Mouse (Mus musculus): ENCODE data around the gene Fut2. TPM values are rescaled to one million over a fixed set of nuclear protein-coding genes. Genes with fewer than 3 reads are reported as not detected.

The Fut2 gene
- polyA plus RNA-seq, 1 experiment: not detected

DNA sequence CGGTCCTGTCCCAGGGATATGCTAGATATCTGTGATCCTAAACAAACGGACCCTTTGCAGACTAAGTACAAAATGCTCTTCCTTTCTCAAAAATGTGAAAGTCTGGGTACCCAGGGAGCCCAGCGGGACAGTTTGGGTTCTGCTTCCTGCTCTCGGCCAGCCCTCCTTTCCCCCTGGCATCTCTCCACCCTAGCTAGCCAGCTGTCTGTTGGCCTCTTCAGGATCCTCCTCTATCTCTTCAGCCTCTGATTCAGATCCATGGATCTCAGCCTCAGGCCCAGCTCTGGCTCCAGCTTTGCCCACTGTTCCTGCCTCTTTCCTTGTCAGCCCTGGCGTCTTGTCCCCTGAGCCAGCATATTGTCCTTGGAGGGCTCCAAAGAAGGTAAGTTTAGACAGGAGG is 24.1 kb downstream of the Fut2 start:
- Histone ChIP-seq H3K4me1 (ENCODE audit: control insufficient read depth, insufficient read depth, low read length) (peaks cover 2% of the 10 kb centered on the region; the same call in 1 of the 2 replicates), H3K27ac (ENCODE audit: control insufficient read depth, insufficient read depth, low read depth, low read length, poor library complexity) (no peak overlapping the region), H3K4me3 (replicated peaks; ENCODE audit: control insufficient read depth, low read depth, low read length) (no peak overlapping the region)
- TF ChIP-seq CTCF (IDR thresholded peaks at IDR 0.05; ENCODE audit: control insufficient read depth, insufficient read depth, low read length): no peak
- WGBS: 66% methylated on average over 5 of the region's 5 CpGs

DNA sequence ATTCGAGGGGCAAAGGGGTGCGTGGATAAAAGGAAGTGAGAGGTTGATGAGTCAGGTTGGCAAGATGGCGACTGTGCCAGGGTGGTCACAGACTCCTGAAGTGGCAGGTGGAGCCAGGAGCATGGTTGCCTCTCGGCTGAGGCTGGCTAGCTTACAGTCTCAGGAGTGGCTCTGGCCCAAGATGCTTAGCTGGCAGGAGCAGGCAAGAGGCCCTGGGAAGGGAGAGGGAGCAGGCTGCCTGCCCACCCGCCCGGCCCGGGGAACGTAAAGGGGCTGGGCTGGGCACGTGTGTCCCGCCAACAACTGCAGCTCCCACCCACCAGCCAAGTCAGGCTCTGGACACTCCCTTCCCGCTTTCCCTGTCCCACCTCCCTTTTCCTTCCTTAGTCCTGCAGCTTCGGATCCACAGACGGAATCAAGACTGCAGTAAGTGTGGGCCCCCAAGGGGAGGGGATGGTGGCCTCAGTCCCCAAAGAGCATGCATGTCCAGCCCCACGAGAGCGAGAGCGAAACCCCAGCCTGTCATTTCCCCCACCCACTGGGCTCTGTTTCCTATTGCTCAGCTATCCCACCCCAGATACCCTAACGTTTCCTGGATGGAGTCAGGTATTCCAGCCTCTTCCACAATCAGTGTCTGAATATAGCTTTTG is 24.7 kb downstream of the Fut2 start:
- TF ChIP-seq POLR2A (IDR thresholded peaks at IDR 0.05; ENCODE audit: borderline replicate concordance, control insufficient read depth, low read depth, low read length): no peak
- TF ChIP-seq CTCF (IDR thresholded peaks at IDR 0.05; ENCODE audit: control insufficient read depth, insufficient read depth, low read length): no peak
- Histone ChIP-seq H3K4me3 (replicated peaks; ENCODE audit: control insufficient read depth, low read depth, low read length) (no peak overlapping the region), H3K4me1 (ENCODE audit: control insufficient read depth, insufficient read depth, low read length) (peaks cover 2% of the 10 kb centered on the region; the same call in 1 of the 2 replicates), H3K27ac (ENCODE audit: control insufficient read depth, insufficient read depth, low read depth, low read length, poor library complexity) (no peak overlapping the region)
- WGBS: 74% methylated on average over 17 of the region's 17 CpGs

DNA sequence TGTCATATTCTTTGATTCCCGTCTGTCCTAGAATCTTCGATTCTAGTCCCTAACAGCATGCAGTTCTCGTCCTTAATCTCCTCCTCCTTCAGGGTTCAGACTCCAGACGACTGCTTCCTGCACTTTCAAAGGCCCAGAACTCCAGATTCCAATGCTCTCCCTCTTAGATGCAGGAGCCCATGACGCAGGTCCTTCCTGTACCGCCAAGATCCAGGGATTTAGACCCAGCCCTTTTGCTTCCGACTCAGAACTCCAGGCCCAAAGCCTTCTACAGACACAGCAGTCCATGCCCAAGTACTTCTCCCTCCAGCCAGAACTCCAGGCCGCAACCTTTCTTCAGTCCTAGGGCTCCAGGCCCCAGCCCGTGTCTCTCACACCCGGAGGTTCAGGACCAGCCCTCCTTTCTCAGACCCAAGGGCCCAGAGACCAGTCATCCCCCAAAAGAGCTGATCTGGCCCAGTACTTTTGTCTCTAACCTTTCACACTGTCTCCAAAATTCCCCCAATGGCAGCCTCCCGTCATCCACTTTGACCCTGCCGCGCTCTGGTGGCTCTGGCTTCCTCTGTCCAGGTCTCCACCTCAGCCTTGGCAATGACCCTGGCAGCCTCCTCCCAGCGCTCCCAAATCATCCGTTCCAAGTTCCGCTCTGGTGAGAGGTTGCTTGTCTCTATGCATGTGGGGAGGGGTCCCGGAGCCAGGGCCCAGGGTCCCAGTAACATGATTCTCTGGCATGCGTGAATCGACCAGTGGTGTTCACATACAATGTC is 25.8 kb downstream of the Fut2 start:
- Histone ChIP-seq H3K4me1 (ENCODE audit: control insufficient read depth, insufficient read depth, low read length) (peaks cover 2% of the 10 kb centered on the region; the same call in 1 of the 2 replicates), H3K27ac (ENCODE audit: control insufficient read depth, insufficient read depth, low read depth, low read length, poor library complexity) (no peak overlapping the region), H3K4me3 (replicated peaks; ENCODE audit: control insufficient read depth, low read depth, low read length) (no peak overlapping the region)
- TF ChIP-seq CTCF (IDR thresholded peaks at IDR 0.05; ENCODE audit: control insufficient read depth, insufficient read depth, low read length) (no peak), POLR2A (IDR thresholded peaks at IDR 0.05; ENCODE audit: borderline replicate concordance, control insufficient read depth, low read depth, low read length) (no peak)
- WGBS: 83% methylated on average over 19 of the region's 19 CpGs

DNA sequence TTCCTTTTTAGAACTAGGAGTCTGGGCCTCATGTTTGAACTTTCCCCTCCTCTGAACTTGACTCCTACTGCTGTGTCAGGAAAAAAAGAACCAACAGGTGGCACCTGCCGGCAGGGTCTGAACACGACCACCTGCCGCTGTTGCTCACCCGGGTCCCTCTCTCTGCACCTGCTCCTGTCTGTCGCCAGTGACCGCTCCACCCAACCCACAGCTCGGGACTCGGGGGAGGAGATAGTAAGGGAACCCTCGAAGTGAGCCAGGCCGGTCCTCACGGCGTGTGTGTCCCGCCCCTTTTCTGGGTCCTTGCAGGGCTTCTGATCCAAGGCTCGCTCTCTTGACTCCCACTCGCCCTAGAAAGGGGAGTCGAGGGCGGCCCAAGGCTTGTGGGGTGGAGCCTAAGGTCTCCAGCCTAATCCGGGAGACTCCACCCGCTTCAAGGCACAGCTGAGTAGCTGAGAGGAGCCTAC is 26.6 kb downstream of the Fut2 start, which contains the start of gene Mamstr:
Gene Mamstr, plus strand, starts transcription at position 417 of the 467 bp plus-strand sequence.
- 84% methylated on average over 19 of the region's 19 CpGs for WGBS
- no peak within 1 kb of the TSS for H3K27ac ChIP-seq (ENCODE audit: control insufficient read depth, insufficient read depth, low read depth, low read length, poor library complexity)
- no peak for TF ChIP-seq POLR2A (IDR thresholded peaks at IDR 0.05; ENCODE audit: borderline replicate concordance, control insufficient read depth, low read depth, low read length)
- no peak for TF ChIP-seq CTCF (IDR thresholded peaks at IDR 0.05; ENCODE audit: control insufficient read depth, insufficient read depth, low read length)
- no peak within 1 kb of the TSS for H3K4me3 ChIP-seq (replicated peaks; ENCODE audit: control insufficient read depth, low read depth, low read length)
- peaks cover 4% of the 10 kb centered on the region; the same call in 1 of the 2 replicates for H3K4me1 ChIP-seq (ENCODE audit: control insufficient read depth, insufficient read depth, low read length)

DNA sequence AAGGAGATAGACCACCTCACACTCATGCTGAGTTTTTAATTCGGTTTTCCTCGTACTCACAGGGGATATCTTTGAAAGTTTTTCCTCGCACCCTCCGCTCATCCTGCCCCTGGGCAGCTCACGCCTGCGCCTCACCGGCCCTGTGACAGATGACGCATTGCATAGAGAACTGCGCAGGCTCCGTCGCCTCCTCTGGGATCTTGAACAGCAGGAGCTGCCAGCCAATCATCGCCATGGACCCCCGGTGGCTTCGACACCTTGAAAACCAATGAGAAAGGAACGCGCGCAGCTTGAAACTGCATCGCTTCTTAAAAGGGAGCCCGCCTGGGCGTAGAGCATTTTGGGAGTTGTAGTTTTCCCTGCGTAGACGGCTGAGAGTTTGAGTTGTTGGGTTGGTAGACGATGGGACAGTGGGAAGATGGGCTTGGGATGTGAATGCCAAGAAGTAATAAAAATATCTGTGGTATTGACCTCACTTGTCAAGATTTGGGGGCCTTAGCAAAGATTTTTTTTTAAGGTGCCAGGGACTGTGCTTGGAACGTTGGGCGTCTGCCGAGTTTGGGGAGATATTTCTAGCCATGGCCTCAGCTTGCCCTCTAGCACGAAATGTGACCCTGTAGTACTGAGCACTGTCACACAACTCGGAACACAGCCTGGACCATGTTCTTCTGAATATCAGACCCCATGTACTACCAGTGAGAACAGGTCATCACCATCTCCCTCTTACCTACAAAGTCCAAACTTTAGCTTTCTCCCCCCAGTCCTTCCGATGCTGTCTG is 27.4 kb downstream of the Fut2 start:
- Histone ChIP-seq H3K27ac (ENCODE audit: control insufficient read depth, insufficient read depth, low read depth, low read length, poor library complexity) (no peak overlapping the region), H3K4me1 (ENCODE audit: control insufficient read depth, insufficient read depth, low read length) (peaks cover 4% of the 10 kb centered on the region; the same call in 1 of the 2 replicates), H3K4me3 (replicated peaks; ENCODE audit: control insufficient read depth, low read depth, low read length) (no peak overlapping the region)
- WGBS: 86% methylated on average over 29 of the region's 29 CpGs
- TF ChIP-seq CTCF (IDR thresholded peaks at IDR 0.05; ENCODE audit: control insufficient read depth, insufficient read depth, low read length) (no peak), POLR2A (IDR thresholded peaks at IDR 0.05; ENCODE audit: borderline replicate concordance, control insufficient read depth, low read depth, low read length) (no peak)

DNA sequence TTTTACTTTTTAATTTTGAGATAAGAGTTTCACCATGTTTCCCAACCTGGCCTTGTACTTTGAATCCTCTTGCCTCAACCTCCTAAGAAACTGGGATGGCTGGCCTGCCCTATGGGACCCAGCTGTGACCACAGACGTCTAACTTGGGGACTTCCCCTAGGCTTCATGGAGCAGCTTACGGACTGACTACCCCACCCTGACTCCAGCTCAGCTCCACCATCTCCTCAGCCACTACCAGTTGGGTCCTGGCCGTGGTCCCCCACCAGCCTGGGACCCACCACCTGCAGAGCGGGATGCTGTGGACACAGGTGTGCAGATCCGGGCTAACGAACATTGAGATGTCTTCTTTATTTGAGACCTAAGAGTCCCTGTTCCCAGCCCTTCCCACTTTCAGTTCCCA is 28.5 kb downstream of the Fut2 start:
- Histone ChIP-seq H3K4me3 (replicated peaks; ENCODE audit: control insufficient read depth, low read depth, low read length) (no peak overlapping the region), H3K4me1 (ENCODE audit: control insufficient read depth, insufficient read depth, low read length) (peaks cover 4% of the 10 kb centered on the region; the same call in 1 of the 2 replicates), H3K27ac (ENCODE audit: control insufficient read depth, insufficient read depth, low read depth, low read length, poor library complexity) (no peak overlapping the region)
- no peak for TF ChIP-seq CTCF (IDR thresholded peaks at IDR 0.05; ENCODE audit: control insufficient read depth, insufficient read depth, low read length)
- no peak for TF ChIP-seq POLR2A (IDR thresholded peaks at IDR 0.05; ENCODE audit: borderline replicate concordance, control insufficient read depth, low read depth, low read length)
- WGBS: 78% methylated on average over 6 of the region's 6 CpGs

DNA sequence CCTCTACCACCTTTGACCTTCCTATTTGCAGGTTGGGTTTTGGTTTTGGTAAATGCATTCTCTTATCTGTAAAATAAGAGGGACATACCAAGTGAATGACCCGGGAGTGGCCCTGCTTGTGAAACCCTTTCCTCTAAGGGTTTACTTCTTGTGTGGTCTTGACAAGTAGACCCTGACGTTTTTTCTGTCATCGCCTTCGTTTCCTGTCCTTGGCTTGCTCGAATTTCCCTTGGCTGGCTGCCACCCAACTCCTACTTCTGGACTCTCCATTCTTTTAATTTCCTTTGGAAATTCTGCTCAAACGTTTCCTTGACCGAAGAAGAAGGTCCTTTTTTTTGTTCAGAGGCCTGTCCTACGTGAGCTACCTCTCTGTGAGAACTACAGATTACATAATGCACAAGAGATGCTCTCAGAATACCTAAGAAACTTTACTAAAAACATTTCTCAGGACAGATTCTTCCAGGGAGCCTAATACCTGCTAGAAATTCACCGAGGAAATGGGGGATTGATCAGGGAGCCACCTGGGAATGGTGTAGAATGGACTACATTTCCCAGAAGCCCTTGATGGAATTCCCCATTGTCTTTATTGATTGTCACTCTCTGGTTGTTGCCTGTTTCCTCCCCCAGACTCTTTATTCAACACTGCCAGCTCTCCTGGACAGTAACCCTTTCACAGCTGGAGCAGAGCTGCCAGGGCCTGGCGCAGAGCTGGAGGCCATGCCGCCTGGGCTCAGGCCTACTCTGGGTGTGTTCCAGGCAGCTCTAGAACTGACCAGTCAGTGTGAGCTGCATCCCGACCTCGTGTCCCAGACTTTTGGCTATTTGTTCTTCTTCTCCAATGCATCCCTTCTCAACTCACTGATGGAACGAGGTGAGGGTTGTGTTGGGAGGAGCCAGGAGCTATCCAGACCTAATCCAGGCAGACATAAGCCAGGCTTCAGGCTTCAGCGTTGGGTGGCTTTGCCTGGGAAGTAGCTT is 30.2 kb downstream of the Fut2 start:
- WGBS: 51% methylated on average over 15 of the region's 15 CpGs

More for the DNA sequence above, 30.2 kb downstream of the Fut2 start:
- H3K27ac ChIP-seq (ENCODE audit: control insufficient read depth, insufficient read depth, low read depth, low read length, poor library complexity): peak overlapping the region; percentile 45
- no peak for TF ChIP-seq POLR2A (IDR thresholded peaks at IDR 0.05; ENCODE audit: borderline replicate concordance, control insufficient read depth, low read depth, low read length)
- TF ChIP-seq CTCF (IDR thresholded peaks at IDR 0.05; ENCODE audit: control insufficient read depth, insufficient read depth, low read length): no peak
- H3K4me1 ChIP-seq (ENCODE audit: control insufficient read depth, insufficient read depth, low read length): peaks cover 2% of the 10 kb centered on the region; the same call in 1 of the 2 replicates
- no peak overlapping the region for H3K4me3 ChIP-seq (replicated peaks; ENCODE audit: control insufficient read depth, low read depth, low read length)
